Mouse (Mus musculus) hindbrain, embryonic 10.5 days (tissue): ENCODE measurements at regions not wholly inside any gene's neighbourhood (a gene's known extent, or its start where the extent isn't known, plus 50 kb on each side); places are given as distances from the start of the nearest gene placed in this dataset.

Source experiments
- DNase-seq: peaks from one replicate; pipeline ENCODE4 v3.0.0-alpha.2; 2017; ENCODE audit warnings: low spot score
- H3K27ac ChIP-seq: fragments of 300-500 bp; sonication (generic); 2 replicates; pipeline ENCODE4 v1.5.1; 2016; ENCODE audit warnings: mild to moderate bottlenecking, moderate library complexity
- H3K27me3 ChIP-seq: fragments of 300-500 bp; sonication (generic); 2 replicates; pipeline ENCODE4 v1.6.1; 2016; ENCODE audit warnings: mild to moderate bottlenecking; ENCODE audit not compliant: poor library complexity, insufficient read depth, severe bottlenecking
- H3K36me3 ChIP-seq: fragments of 300-500 bp; sonication (generic); 2 replicates; pipeline ENCODE4 v1.6.1; 2016; ENCODE audit warnings: mild to moderate bottlenecking, moderate library complexity
- H3K4me1 ChIP-seq: fragments of 300-500 bp; sonication (generic); replicated peaks from 2 replicates; pipeline ENCODE4 v1.6.1; 2016; ENCODE audit warnings: mild to moderate bottlenecking
- H3K4me3 ChIP-seq: fragments of 300-500 bp; sonication (generic); 2 replicates; pipeline ENCODE4 v1.5.1; 2016; ENCODE audit warnings: mild to moderate bottlenecking, moderate library complexity
- H3K9me3 ChIP-seq: fragments of 300-500 bp; sonication (generic); 2 replicates; pipeline ENCODE4 v1.6.1; 2016; ENCODE audit warnings: mild to moderate bottlenecking, moderate library complexity
- WGBS: fragments of 180-500 bp; shearing (Covaris S2); methylation state at CpG from one replicate; pipeline ENCODE4 v1.1.7; 2016; 5-methylcytosine and 5-hydroxymethylcytosine counted together

GRCm38 (mm10) chr7:130106961-130107360 is 413.2 kb downstream of the Ate1 start:
- Histone ChIP-seq H3K27ac (no peak overlapping the region), H3K9me3 (no peaks in the 10 kb centered on the region), H3K4me1 (peaks cover 19% of the 10 kb centered on the region), H3K27me3 (peaks cover 3% of the 10 kb centered on the region; the same call in 1 of the 2 replicates), H3K36me3 (no peaks in the 10 kb centered on the region), H3K4me3 (no peak overlapping the region)
- WGBS = 82% methylated on average over 5 of the region's 5 CpGs
- DNase-seq = no peak

- Histone ChIP-seq H3K9me3 (no peaks in the 10 kb centered on the region), H3K27me3 (peaks cover under 1% of the 10 kb centered on the region; the same call in 1 of the 2 replicates), H3K4me1 (peaks cover 19% of the 10 kb centered on the region), H3K27ac (no peak overlapping the region), H3K36me3 (no peaks in the 10 kb centered on the region), H3K4me3 (no peak overlapping the region)
- WGBS = 92% methylated on average over 17 of the region's 17 CpGs
- no peak for DNase-seq
Measured at GRCm38 (mm10) chr7:130108362-130108761, 411.8 kb downstream of the Ate1 start.
